Mouse (Mus musculus) kidney, adult 9 months (tissue): Measurements from ENCODE around the gene Snx9.

Experiments used
- DNase-seq: peaks from one replicate; pipeline ENCODE4 v3.0.0; 2022

Snx9 gene

GRCm38 (mm10) chr17:5807847-5808386 lies 33.2 kb upstream of the Snx9 start:
- no peak for DNase-seq

- DNase-seq, result peak; percentile 26
These were observed 27.1 kb upstream of the Snx9 start for GRCm38 (mm10) chr17:5813863-5814640.

GRCm38 (mm10) chr17:5814641-5814920 lies 26.5 kb upstream of the Snx9 start:
- no peak for DNase-seq

GRCm38 (mm10) chr17:5817871-5818270 lies 23.3 kb upstream of the Snx9 start:
- DNase-seq, result no peak

- no peak for DNase-seq
These were observed 22.0 kb upstream of the Snx9 start for GRCm38 (mm10) chr17:5819105-5819504.

- DNase-seq, result peak; percentile 35
These were observed 21.3 kb upstream of the Snx9 start for GRCm38 (mm10) chr17:5819799-5820201.

GRCm38 (mm10) chr17:5822541-5822940 lies 18.6 kb upstream of the Snx9 start:
- peak; percentile 56 for DNase-seq

- no peak for DNase-seq
These were observed 18.1 kb upstream of the Snx9 start for GRCm38 (mm10) chr17:5823032-5823431.

- DNase-seq, result no peak
These were observed 13.1 kb upstream of the Snx9 start for GRCm38 (mm10) chr17:5827836-5828582.

- no peak for DNase-seq
These were observed 12.6 kb upstream of the Snx9 start for GRCm38 (mm10) chr17:5828583-5828836.

GRCm38 (mm10) chr17:5828944-5829343 lies 12.2 kb upstream of the Snx9 start:
- DNase-seq, result no peak

- DNase-seq, result no peak
These were observed 11.2 kb upstream of the Snx9 start for GRCm38 (mm10) chr17:5829930-5830329.

- no peak for DNase-seq
These were observed 10.7 kb upstream of the Snx9 start for GRCm38 (mm10) chr17:5830382-5830781.

GRCm38 (mm10) chr17:5830832-5831231 lies 10.3 kb upstream of the Snx9 start:
- no peak for DNase-seq

GRCm38 (mm10) chr17:5831257-5831806 lies 9.8 kb upstream of the Snx9 start:
- DNase-seq, result no peak

GRCm38 (mm10) chr17:5834166-5834565 lies 7.0 kb upstream of the Snx9 start:
- DNase-seq, result no peak

GRCm38 (mm10) chr17:5834798-5835328 lies 6.3 kb upstream of the Snx9 start:
- DNase-seq, result no peak

GRCm38 (mm10) chr17:5839549-5840240 lies 1.4 kb upstream of the Snx9 start:
- DNase-seq, result no peak

- DNase-seq, result peak; percentile 65
These were observed 490 bp upstream of the Snx9 start for GRCm38 (mm10) chr17:5840550-5841127.

- DNase-seq, result no peak
These were observed 779 bp downstream of the Snx9 start for GRCm38 (mm10) chr17:5841943-5842273.

GRCm38 (mm10) chr17:5842988-5843640 lies 2.0 kb downstream of the Snx9 start:
- DNase-seq, result peak; percentile 59

GRCm38 (mm10) chr17:5843641-5843990 lies 2.5 kb downstream of the Snx9 start:
- no peak for DNase-seq

GRCm38 (mm10) chr17:5845376-5845775 lies 4.2 kb downstream of the Snx9 start:
- DNase-seq, result no peak
